Mouse (Mus musculus) lung, postnatal 0 days (tissue): ENCODE results near the gene Dgka.

Experiments used
- CTCF ChIP-seq: IDR thresholded peaks from 2 replicates; pipeline ENCODE4 v1.5.1; 2016; ENCODE audit warnings: antibody characterized with exemption, mild to moderate bottlenecking
- EP300 ChIP-seq: IDR thresholded peaks from 2 replicates; pipeline ENCODE4 v1.6.1; 2016; ENCODE audit warnings: antibody characterized with exemption, mild to moderate bottlenecking, control low read depth

DNA sequence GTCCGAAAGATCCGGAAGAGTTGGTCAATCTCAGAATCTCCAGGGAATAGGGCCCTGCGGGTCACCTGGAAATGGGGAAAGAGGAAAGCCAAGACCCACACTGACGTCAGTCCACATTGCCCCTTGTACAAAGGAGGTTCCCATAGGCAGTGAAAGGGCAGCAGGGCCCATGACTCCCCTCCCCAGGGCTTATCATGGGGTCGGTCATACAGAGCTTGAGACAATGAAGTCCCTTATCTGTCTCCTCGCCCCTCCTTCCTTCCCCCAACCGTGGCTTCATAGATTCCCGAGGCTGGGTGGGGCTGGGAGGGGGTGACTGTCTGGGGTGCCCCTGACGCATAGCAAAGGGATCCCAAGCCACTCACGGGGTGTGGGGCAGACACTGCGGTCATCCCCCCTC lies 45.0 kb downstream of the Dgka start:
- TF ChIP-seq CTCF: no peak
- no peak for TF ChIP-seq EP300
